Mouse (Mus musculus) C3H10T1/2 (cell line): Measurements from ENCODE around the gene Ksr2. TPM values are rescaled to one million over a fixed set of nuclear protein-coding genes. Genes with fewer than 3 reads are reported as not detected.

Experiments used
- polyA plus RNA-seq, 2 experiments: library from polyadenylated mRNA; unstranded; fragments of >200 nt; fragmentation: generic; extraction: Trizol; gene quantifications; one replicate each; pipeline ENCODE4 v1.2.1; 2012; ENCODE audit warnings: missing spikeins in 2 of 2

The Ksr2 gene
- not detected for polyA plus RNA-seq

GRCm38 (mm10) chr5:117413507-117414501, at the start of gene Ksr2:
Gene Ksr2 (plus strand): TSS chr5:117414000.

GRCm38 (mm10) chr5:117388877-117389276, 24.9 kb upstream of the Ksr2 start, which contains the start of gene Rfc5:
Gene Rfc5 (minus strand): TSS chr5:117389047.

GRCm38 (mm10) chr5:117780681-117781080, 366.9 kb downstream of the Ksr2 start, which contains the start of gene Nos1:
Gene Nos1 (plus strand): TSS chr5:117781032.

Other genes with a start within 250 kb of the Ksr2 start
- gene Pebp1, start 126.4 kb upstream of the Ksr2 start, polyA plus RNA-seq: 100 to 1,000 TPM; 658 to 737 TPM
- gene Vsig10, start 94.9 kb upstream of the Ksr2 start, polyA plus RNA-seq: 10 to 100 TPM in 1 of 2 experiments, 1 to 10 TPM in 1; 3.3 to 10.4 TPM
- 10 to 100 TPM; 56.8 to 60.3 TPM for gene Wsb2, start 56.7 kb upstream of the Ksr2 start, polyA plus RNA-seq
- 10 to 100 TPM; 29.3 to 46.4 TPM for gene Rfc5, start 25.0 kb upstream of the Ksr2 start, polyA plus RNA-seq